Comparison of ENCODE assay signal across 22 mouse cellular contexts in the genomic region with DNA sequence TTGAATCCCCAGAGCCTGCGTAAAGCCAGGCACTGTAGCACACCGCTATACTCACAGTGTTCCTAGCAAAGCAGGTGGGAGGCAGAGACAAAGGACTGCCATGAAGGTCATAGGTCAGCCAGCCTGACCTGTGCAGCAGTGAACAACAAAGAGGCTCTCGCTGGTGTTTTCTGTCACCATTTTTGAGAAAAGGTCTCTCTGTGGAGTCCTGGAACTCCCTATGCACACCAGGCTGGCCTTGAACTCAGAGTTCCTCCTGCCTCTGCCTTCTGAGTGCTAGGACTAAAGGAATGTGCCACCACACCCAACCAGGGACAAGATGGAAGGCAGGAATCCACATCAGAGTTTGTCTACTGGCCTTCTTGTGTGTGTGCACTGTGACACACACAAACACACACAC.
"Had no signal": no experiment of that assay in that cellular context is flagged by ENCODE, and none has a peak within 500 bp of the region (broad histone marks: within the 10 kb centered on the region; RNA-seq: fewer than 3 reads in every experiment).

No protein-coding gene starts in this region.

- DNase-seq: gastrocnemius, adult 2 months; gastrocnemius, postnatal 10 days; gastrocnemius, postnatal 25 days; heart, adult 11 months; heart, adult 2 months; heart, postnatal 14 days; heart, postnatal 4 days; kidney, adult 11 months; layer of hippocampus, adult 9-11 months; layer of hippocampus, postnatal 36 days; left cerebral cortex, postnatal 4 days; liver, embryonic 13.5 days; liver, postnatal 0 days had no signal

- H3K4me3 ChIP-seq: gastrocnemius, adult 2 months; heart, adult 2 months; heart, embryonic 13.5 days; heart, embryonic 15.5 days; hindbrain, embryonic 10.5 days; hindbrain, embryonic 13.5 days; hindbrain, embryonic 15.5 days; limb, embryonic 13.5 days; limb, embryonic 15.5 days; liver, embryonic 13.5 days; liver, embryonic 15.5 days had no signal

- H3K27me3 ChIP-seq: heart, embryonic 13.5 days; heart, embryonic 15.5 days; hindbrain, embryonic 15.5 days; limb, embryonic 13.5 days; limb, embryonic 15.5 days had no signal

- H3K27ac ChIP-seq: gastrocnemius, adult 2 months; heart, adult 2 months; heart, embryonic 13.5 days; heart, embryonic 15.5 days; hindbrain, embryonic 10.5 days; hindbrain, embryonic 13.5 days; hindbrain, embryonic 15.5 days; hindbrain, postnatal 0 days; limb, embryonic 13.5 days; limb, embryonic 15.5 days; liver, embryonic 13.5 days; liver, embryonic 15.5 days had no signal

- H3K9me3 ChIP-seq: heart, embryonic 13.5 days; heart, embryonic 15.5 days; hindbrain, embryonic 13.5 days; hindbrain, embryonic 15.5 days; limb, embryonic 13.5 days; limb, embryonic 15.5 days; liver, embryonic 13.5 days; liver, embryonic 15.5 days had no signal

- H3K36me3 ChIP-seq: heart, embryonic 13.5 days; heart, embryonic 15.5 days; hindbrain, embryonic 10.5 days; hindbrain, embryonic 13.5 days; hindbrain, embryonic 15.5 days; limb, embryonic 13.5 days; limb, embryonic 15.5 days; liver, embryonic 13.5 days; liver, embryonic 15.5 days had no signal
